Mouse (Mus musculus) frontal cortex, postnatal 25 days (tissue): Measurements from ENCODE around the gene Mfsd14a.

Experiments
- DNase-seq, 2 experiments: peaks; one replicate each; pipeline ENCODE4 v3.0.0; 2022; ENCODE audit warnings: low spot score in 2 of 2

Mfsd14a gene

DNA sequence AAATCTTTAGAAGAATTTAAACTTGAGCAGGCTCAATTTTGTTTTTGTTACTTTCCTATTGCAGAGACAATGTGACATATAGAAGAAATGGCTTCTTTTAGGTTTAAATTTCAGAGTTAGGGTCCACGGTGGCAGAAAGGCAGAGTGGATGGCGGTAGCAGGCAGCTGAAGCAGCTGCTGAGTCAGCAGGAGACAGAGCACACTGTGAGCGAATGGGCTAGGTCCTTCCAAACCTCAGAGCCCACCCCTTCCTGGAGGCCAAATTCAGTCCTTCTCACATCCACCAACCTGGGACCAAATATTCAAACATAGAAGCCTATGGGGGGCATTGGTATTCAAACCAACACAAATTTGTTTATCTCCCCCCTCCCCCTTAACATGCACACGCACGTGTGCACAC lies 60.7 kb downstream of the Mfsd14a start:
- no peak for DNase-seq

DNA sequence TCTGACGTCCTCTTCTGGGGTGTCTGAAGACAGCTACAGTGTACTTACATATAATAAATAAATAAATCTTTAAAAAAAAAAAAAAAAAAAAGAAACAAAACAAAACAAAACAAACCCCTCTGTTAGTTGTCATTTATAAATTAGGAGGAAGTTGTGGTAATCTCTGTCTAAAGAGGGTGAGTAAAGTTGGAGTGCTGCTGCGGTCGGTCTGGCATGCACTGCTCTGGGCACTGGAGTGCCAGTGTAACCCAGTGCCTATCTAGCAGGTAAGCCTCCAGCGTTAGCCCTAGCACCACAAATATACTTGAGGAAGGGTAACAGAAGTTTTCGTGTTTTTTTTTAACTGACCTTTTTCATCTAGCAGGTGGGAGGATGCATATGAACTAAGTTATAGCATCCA lies 61.5 kb downstream of the Mfsd14a start:
- DNase-seq = no peak

DNA sequence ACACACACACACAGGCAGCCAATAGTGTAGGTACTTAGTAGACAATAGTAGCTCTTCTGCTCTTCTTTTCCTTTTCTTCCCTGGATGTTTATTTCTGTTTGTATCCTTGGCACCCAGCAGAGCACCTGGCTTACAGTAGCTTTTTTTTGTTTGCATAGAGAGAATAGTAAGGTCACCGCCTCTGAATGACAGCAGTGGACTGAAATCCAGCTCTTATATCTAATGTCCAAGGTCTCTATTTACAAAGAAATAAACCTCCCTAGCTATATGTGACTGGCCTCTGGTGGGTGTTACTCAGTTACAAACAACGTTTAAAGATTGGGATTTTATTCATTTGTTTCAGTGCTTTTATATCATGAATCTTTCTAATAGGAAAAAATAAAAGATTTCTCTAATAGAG lies 62.8 kb downstream of the Mfsd14a start:
- DNase-seq = no peak

DNA sequence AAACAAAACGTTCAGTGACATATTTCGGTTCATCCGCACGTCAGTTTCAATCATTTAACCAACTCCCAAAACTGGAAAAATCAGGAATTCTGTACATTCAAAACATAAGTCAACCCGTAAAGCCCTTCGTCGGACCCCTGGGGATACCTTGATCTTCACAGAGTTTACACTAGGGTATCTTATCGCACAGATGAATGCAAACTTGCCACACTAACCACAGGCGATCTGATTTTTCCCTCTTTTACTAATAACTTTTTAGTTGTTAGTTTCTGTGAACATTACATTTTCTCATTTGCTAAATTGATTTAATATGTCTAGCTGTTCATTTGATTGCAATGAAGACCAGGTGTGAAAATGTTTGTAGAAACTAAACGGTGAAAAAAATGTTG lies 66.9 kb downstream of the Mfsd14a start:
- DNase-seq = no peak

DNA sequence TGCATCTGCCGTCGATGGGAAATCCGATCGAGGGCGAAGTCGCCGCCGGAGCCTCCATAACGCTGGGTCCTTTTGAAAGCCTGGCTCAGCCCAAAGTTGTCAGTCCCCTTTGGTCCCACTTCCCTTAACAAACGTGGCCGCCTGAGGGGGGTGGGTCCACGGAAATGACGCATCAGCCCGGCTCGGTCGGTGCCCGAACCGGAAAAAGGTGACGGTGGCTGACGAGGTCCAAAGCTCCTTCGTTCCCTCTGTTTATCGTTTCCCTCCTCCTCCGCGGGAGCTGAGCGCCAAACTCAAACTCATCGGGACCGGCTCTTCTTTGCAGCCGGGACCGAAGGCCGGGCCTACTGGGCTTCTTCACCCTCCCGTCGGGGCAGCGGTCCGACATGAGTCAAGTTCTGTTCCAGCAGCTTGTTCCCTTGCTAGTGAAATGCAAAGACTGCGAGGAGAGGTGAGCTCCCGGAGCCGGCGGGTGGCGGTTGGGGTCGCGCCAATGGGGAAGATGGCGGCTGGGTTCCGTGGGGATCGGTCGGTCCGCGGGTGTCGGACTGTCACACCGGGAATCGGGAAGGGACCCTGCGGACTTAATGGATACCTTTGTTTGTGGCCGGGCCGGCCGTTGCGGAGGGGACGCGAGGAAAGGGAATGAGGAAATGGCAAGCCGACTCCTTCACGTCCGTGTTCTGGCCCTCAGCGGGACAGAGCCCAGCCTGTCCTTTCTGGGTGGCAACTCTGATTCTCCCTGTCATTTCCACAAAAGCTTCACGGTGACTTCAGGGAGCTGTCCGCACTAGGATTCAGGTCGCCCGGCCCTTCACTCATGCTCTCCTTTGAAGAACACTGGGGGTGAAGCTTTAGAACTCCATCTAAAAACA lies 67.5 kb downstream of the Mfsd14a start, which contains the start of gene Sass6:
TSS of gene Sass6 (plus strand) at position 255 of the 875 bp plus-strand sequence.
- DNase-seq = peak; percentile 98 to 99

DNA sequence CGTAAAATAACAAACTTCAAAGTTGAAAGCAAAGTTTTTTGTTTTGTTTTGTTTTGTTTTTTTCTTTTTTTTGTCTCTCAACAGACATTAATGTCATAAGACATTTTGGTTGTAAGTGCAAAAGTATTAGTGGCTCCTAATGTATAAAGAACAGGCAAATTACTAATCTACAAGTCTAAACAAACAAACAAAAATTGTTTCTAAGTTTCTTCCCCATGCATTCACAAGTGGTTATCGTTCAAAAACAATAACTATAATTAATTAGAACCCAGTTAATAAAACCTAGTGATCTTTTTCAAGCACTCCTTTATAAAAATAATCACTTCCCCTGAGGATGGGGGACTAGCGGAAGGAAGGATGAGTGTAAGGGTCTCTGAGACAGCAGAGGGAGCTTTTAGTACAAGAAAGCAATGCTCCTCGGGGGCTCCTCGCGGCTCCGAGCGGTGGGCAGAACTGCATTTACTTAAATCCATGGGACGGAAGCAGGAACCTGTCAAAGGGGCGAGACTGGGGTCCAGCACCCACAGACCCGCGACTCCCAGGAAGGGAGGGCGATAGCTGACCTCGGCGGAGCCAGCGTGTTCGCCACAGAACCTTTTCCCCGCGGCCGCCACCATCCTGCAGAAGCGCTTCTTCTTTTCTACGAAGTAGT lies 68.3 kb downstream of the Mfsd14a start:
- no peak for DNase-seq

DNA sequence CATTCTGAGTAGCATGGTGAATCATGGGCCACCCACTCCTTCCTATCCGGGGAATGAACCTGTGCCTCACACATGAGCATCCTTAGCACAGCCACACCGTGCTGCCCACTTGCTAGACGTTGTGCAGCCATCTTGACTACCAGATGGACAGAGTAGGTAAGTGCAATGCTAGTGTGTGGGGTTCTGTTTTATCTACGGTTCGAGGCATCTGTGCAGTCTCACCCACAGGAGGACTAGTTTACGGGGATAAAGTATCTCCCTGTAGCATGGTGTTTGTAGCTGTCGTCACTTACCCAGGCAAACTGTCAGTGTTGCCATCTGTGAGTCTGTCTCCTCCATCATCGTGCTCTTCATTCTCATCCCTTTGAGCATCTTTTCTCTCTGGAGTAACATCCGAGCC lies 80.3 kb downstream of the Mfsd14a start:
- peak; percentile 7 to 21 for DNase-seq
